Mouse (Mus musculus): ENCODE measurements around the gene Gm2012. TPM values are rescaled to one million over a fixed set of nuclear protein-coding genes. Genes with fewer than 3 reads are reported as not detected.
"Not testable (repeated sequence)": the region's sequence is repeated elsewhere in the genome, so short reads cannot be mapped to it uniquely, and the experiment has no call there.

The Gm2012 gene
- total RNA-seq (2021) (not detected), polyA plus RNA-seq (2012; rRNA removed) (not detected in 2 replicates)
- long read RNA-seq: 0 reads

DNA sequence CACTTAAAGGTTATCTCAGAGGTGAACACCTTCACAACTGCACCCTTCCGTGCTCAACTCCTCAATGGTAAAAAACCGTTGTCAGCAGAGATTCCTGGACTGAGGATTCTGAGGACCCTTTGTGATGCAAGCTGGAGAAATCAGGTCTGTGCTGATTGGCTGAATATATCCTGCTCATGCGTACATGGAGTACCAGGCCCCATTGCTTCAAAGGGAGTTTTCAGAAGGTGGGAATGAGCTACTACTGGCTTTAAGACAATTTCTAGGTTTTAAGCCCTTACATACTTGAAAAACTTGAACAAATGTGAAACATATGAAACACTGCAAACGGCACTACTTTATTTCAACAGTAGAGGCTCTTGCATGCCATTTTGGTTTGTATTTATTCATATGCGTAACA, at the start of gene Gm2012:
TSS of gene Gm2012 (minus strand) at position 101 of the 400 bp plus-strand sequence.
- not testable (repeated sequence) for DNase-seq

DNA sequence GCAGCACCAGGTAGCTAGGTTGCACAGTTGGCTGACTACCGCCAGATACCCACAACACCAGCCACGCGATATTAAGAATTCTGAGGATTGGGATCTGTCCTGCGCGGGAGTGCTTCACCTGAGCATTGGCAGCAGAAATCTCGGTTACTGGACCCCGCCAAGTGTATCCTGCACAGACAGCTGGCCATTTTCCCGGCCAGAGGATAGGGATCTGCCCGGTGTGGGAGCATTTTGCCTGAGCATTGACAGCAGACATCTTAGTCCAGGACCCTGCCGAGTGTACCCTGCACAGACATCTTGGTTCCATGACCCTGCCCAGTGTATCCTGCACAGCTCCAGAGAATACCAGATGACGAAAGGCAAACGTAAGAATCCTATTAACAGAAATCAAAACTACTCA, 72.0 kb downstream of the Gm2012 start:
- not testable (repeated sequence) for DNase-seq

Small RNAs within 50 kb of the gene (microRNA-seq; reads per million reads assigned to microRNA genes)
- gene Gm26302: 0 reads per million in 2 experiments

Other genes with a start within 250 kb of the Gm2012 start
- not detected for gene Gm5168, start 180.3 kb downstream of the Gm2012 start, total RNA-seq (2021)
- gene Gm5168, start 180.3 kb downstream of the Gm2012 start, polyA plus RNA-seq (2012; rRNA removed): not detected in 2 replicates
- gene Gm2030, start 78.7 kb upstream of the Gm2012 start, total RNA-seq (2021): not detected
- not detected in 2 replicates for gene Gm2030, start 78.7 kb upstream of the Gm2012 start, polyA plus RNA-seq (2012; rRNA removed)